Mouse (Mus musculus): ENCODE data around the gene Arhgap45.

- TF ChIP-seq EP300 (IDR thresholded peaks at IDR 0.05) (no peak), CTCF (IDR thresholded peaks at IDR 0.05) (no peak)
These were observed 6.4 kb downstream of the Arhgap45 start for GRCm38 (mm10) chr10:80022806-80023205.

All from lung, postnatal 0 days (tissue).